Mouse (Mus musculus) central nervous system, embryonic 14 days (tissue): ENCODE results near the gene Abcc6. TPM values are rescaled to one million over a fixed set of nuclear protein-coding genes. Genes with fewer than 3 reads are reported as not detected.

Experiments
- polyA plus RNA-seq: library from polyadenylated mRNA; depleted of rRNA; stranded (reverse); fragments of >200 nt; gene quantifications from 2 replicates; pipeline ENCODE4 v1.2.3, GENCODE M21; 2012; rRNA removed

The Abcc6 gene
- 1.4 and 1.5 TPM in 2 replicates for polyA plus RNA-seq

DNA sequence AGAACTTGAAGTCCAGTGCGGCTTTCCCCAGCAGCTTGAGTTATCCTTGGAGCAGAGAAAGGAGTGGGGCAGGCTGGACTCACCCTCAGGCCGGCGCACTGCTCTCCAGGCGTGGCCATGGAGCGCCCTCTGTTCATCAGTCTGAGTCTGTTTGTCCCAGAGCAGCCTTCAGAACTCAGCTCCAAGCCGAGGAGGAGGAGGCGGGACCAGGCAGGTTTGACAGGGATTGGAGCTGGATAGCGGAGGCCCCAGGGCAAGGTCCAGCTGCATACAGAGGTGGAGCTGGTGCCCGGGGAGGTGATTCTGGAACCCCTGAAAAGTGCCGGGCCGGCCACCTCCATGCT lies at the start of gene Abcc6:
Abcc6 (minus strand) TSS at position 158 of the 344 bp plus-strand sequence.

DNA sequence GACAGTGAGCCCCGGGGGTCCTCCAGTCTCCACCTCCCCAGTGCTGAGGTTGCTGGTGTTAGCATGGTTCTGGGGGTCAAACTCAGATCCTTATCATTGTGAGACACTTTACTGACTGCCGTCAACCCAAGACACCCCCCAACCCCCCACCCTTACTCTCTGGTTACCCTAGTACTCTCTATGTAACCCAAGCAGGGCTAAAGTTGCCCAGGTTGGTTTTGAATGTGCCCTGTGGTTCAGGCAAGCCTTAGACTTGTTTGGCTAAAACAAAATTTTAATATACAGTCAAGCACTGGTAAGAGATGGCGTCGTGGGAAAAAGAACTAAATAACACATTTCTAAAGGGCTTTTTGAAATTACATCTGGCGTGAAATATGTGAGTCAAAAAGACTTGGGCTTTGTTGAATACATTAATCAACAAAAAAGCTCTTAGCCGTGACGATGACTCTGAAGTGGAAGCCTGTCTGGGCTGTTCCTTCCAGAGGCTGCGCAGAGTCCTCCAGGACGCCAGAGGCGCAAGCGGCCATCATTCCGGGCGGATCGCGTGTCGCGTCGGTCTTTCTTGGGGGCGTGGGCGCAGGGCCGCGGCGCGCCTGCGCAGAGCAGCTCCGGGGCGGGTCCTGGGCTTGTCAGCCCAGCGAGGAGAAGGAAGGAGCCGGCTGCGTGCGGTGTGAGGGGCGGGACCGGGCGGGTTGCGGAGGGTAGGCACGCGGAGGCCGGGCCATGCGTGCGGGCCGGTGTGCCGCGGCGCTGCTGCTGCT lies 3.2 kb upstream of the Abcc6 start, which contains the start of gene Nomo1:
Nomo1 (plus strand) TSS at position 590 of the 761 bp plus-strand sequence.

DNA sequence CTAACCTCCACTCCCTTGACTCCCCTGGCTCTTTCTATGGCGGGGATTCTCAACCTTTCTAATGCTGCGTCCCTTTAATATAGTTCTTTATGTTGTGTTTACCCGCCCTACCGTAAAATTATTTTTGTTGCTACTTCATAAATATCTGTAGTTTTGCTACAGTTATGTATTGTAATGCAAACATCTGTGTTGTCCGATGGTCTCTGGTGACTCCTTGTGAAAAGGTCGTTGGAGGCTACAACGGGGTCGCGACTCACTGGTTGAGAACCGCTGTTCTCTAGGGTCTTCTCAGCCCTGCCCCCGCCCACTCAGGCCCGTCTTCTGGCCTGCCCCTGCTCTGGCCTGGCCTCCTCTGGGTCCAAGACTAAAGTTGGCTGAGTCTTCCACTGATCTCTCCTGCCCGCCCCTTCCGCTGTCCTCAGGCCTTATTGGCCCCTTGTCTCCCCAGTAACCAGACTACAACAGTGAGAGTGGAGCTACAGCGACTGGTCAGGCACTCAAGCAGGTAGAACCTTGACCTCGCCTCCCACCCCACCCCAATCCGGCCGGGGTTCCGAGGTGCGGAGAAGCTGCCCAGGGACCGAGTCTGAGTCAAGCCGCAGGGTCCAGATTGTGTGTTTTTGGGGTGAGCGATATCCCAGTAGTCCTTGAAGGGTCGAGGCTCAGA lies 106.2 kb downstream of the Abcc6 start, which contains the start of gene Ccdc114:
Ccdc114 (plus strand) TSS at position 311 of the 667 bp plus-strand sequence.

DNA sequence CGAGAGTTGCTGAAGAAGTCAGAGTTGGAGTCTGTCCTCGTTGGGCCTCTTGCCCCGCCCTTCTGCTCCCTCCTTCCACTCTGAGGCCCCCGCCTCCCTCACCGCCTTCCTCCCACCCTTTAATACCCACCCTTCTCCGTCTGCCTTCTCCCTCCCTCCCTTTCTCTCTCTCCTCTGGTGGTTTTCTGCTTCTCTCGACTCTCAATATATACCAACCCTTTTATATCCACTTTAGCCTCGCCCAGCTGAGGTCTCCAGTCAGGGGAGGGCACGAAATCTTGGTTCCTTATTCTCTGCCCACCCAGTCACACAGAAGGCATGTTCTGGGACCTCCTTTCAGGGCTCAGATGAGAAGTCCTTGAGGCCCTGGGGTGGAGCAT lies 108.9 kb downstream of the Abcc6 start, which contains the start of gene Emp3:
Emp3 (minus strand) TSS at position 163 of the 380 bp plus-strand sequence.

Other genes starting within 250 kb of the Abcc6 start
- 250 and 252 TPM in 2 replicates for gene Lmtk3, start 246.6 kb downstream of the Abcc6 start, polyA plus RNA-seq
- 1.2 and 2.1 TPM in 2 replicates for gene Sult2b1, start 245.6 kb downstream of the Abcc6 start, polyA plus RNA-seq
- gene Cyth2, start 215.7 kb downstream of the Abcc6 start, polyA plus RNA-seq, result 230 and 274 TPM in 2 replicates
- 0.96 and 1.5 TPM in 2 replicates for gene Kcnj14, start 205.5 kb downstream of the Abcc6 start, polyA plus RNA-seq
- gene Grwd1, start 199.4 kb downstream of the Abcc6 start, polyA plus RNA-seq, result 20.9 and 23.6 TPM in 2 replicates
- 157 and 187 TPM in 2 replicates for gene Kdelr1, start 157.5 kb downstream of the Abcc6 start, polyA plus RNA-seq
- gene Grin2d, start 151.9 kb downstream of the Abcc6 start, polyA plus RNA-seq, result 12.8 and 18.8 TPM in 2 replicates
- gene Syngr4, start 133.6 kb downstream of the Abcc6 start, polyA plus RNA-seq, result 0.14 and 0.59 TPM in 2 replicates
- 16.2 and 16.5 TPM in 2 replicates for gene Tmem143, start 133.4 kb downstream of the Abcc6 start, polyA plus RNA-seq
- 25.6 and 55.8 TPM in 2 replicates for gene Emp3, start 108.9 kb downstream of the Abcc6 start, polyA plus RNA-seq
- gene Ccdc114, start 106.2 kb downstream of the Abcc6 start, polyA plus RNA-seq, result 6.0 and 7.2 TPM in 2 replicates
- 39.8 and 43.8 TPM in 2 replicates for gene Nomo1, start 3.4 kb upstream of the Abcc6 start, polyA plus RNA-seq
- gene Kcnj11, start 70.5 kb upstream of the Abcc6 start, polyA plus RNA-seq, result 10.1 and 14.4 TPM in 2 replicates
- gene Abcc8, start 149.7 kb upstream of the Abcc6 start, polyA plus RNA-seq, result 11.4 and 18.6 TPM in 2 replicates
- 1.3 and 2.4 TPM in 2 replicates for gene Ush1c, start 208.2 kb upstream of the Abcc6 start, polyA plus RNA-seq
- gene Otog, start 210.7 kb upstream of the Abcc6 start, polyA plus RNA-seq, result 0.10 and 2.2 TPM in 2 replicates